Mouse (Mus musculus) thymus, postnatal 14 days (tissue): Measurements from ENCODE around the gene Sytl3.
"Not testable (repeated sequence)": the region's sequence is repeated elsewhere in the genome, so short reads cannot be mapped to it uniquely, and the experiment has no call there.

Experiments
- DNase-seq: peaks from one replicate; pipeline ENCODE4 v3.0.0; 2021

Gene Sytl3

GRCm38 (mm10) chr17:6646841-6647240 is 12.1 kb upstream of the Sytl3 start:
- DNase-seq: not testable (repeated sequence)

GRCm38 (mm10) chr17:6647452-6647851 is 11.4 kb upstream of the Sytl3 start:
- not testable (repeated sequence) for DNase-seq

- not testable (repeated sequence) for DNase-seq
These were observed 7.9 kb upstream of the Sytl3 start for GRCm38 (mm10) chr17:6650904-6651565.

- DNase-seq: peak; percentile 44
These were observed 5.4 kb upstream of the Sytl3 start for GRCm38 (mm10) chr17:6653341-6653946.

GRCm38 (mm10) chr17:6655087-6655511 is 3.8 kb upstream of the Sytl3 start:
- DNase-seq: peak; percentile 78

GRCm38 (mm10) chr17:6655567-6656281 is 3.2 kb upstream of the Sytl3 start, which contains the start of gene Dynlt1f:
Dynlt1f (minus strand) TSS chr17:6655900.
- DNase-seq: peak; percentile 75

- DNase-seq: not testable (repeated sequence)
These were observed 2.4 kb upstream of the Sytl3 start for GRCm38 (mm10) chr17:6656471-6656870.

- not testable (repeated sequence) for DNase-seq
These were observed 1.7 kb downstream of the Sytl3 start for GRCm38 (mm10) chr17:6660589-6660988.

- peak; percentile 87 for DNase-seq
These were observed 2.4 kb downstream of the Sytl3 start for GRCm38 (mm10) chr17:6661093-6661816.

GRCm38 (mm10) chr17:6662840-6663239 is 3.9 kb downstream of the Sytl3 start:
- peak; percentile 62 for DNase-seq

- peak; percentile 46 for DNase-seq
These were observed 6.5 kb downstream of the Sytl3 start for GRCm38 (mm10) chr17:6665389-6665788.

GRCm38 (mm10) chr17:6668522-6668921 is 9.6 kb downstream of the Sytl3 start:
- DNase-seq: not testable (repeated sequence)

GRCm38 (mm10) chr17:6674297-6674696 is 15.4 kb downstream of the Sytl3 start:
- DNase-seq: not testable (repeated sequence)

- not testable (repeated sequence) for DNase-seq
These were observed 19.2 kb downstream of the Sytl3 start for GRCm38 (mm10) chr17:6678063-6678462.

GRCm38 (mm10) chr17:6681721-6682120 is 22.8 kb downstream of the Sytl3 start:
- not testable (repeated sequence) for DNase-seq

- not testable (repeated sequence) for DNase-seq
These were observed 24.8 kb downstream of the Sytl3 start for GRCm38 (mm10) chr17:6683702-6684101.

GRCm38 (mm10) chr17:6684464-6685287 is 25.8 kb downstream of the Sytl3 start:
- not testable (repeated sequence) for DNase-seq

GRCm38 (mm10) chr17:6685288-6685818 is 26.5 kb downstream of the Sytl3 start:
- not testable (repeated sequence) for DNase-seq

- DNase-seq: not testable (repeated sequence)
These were observed 27.5 kb downstream of the Sytl3 start for GRCm38 (mm10) chr17:6686299-6686971.

GRCm38 (mm10) chr17:6689344-6689743 is 30.5 kb downstream of the Sytl3 start:
- DNase-seq: peak; percentile 74

GRCm38 (mm10) chr17:6691596-6691995 is 32.7 kb downstream of the Sytl3 start:
- peak; percentile 94 for DNase-seq
